Mouse (Mus musculus) spleen, postnatal 4 days (tissue): ENCODE measurements at regions not wholly inside any gene's neighbourhood (a gene's known extent, or its start where the extent isn't known, plus 50 kb on each side); places are given as distances from the start of the nearest gene placed in this dataset.

Source experiments
- DNase-seq, 2 experiments: peaks; one replicate each; pipeline ENCODE4 v3.0.0; 2022; ENCODE audit warnings: low spot score in 2 of 2

GRCm38 (mm10) chr13:46123446-46123845, 150.1 kb upstream of the Stmnd1 start:
- DNase-seq = no peak

- no peak for DNase-seq
Measured at GRCm38 (mm10) chr13:46116576-46116975, 151.8 kb upstream of the Atxn1 start.

GRCm38 (mm10) chr13:46104971-46105370, 140.2 kb upstream of the Atxn1 start:
- DNase-seq = no peak

- DNase-seq = no peak
Measured at GRCm38 (mm10) chr13:46098621-46099020, 133.8 kb upstream of the Atxn1 start.

GRCm38 (mm10) chr13:46098131-46098530, 133.3 kb upstream of the Atxn1 start:
- no peak for DNase-seq

GRCm38 (mm10) chr13:46096968-46097367, 132.2 kb upstream of the Atxn1 start:
- no peak for DNase-seq

- DNase-seq = no peak
Measured at GRCm38 (mm10) chr13:46096416-46096815, 131.6 kb upstream of the Atxn1 start.

GRCm38 (mm10) chr13:46092787-46093186, 128.0 kb upstream of the Atxn1 start:
- DNase-seq = no peak

GRCm38 (mm10) chr13:46091109-46091508, 126.3 kb upstream of the Atxn1 start:
- no peak for DNase-seq

- DNase-seq = no peak
Measured at GRCm38 (mm10) chr13:46088237-46088636, 123.4 kb upstream of the Atxn1 start.

GRCm38 (mm10) chr13:46087663-46088062, 122.9 kb upstream of the Atxn1 start:
- DNase-seq = peak in 1 of 2 experiments; percentile 17

- DNase-seq = no peak
Measured at GRCm38 (mm10) chr13:46076879-46077278, 112.1 kb upstream of the Atxn1 start.

GRCm38 (mm10) chr13:46071670-46072069, 106.9 kb upstream of the Atxn1 start:
- no peak for DNase-seq

GRCm38 (mm10) chr13:46069571-46069970, 104.8 kb upstream of the Atxn1 start:
- DNase-seq = no peak

- DNase-seq = no peak
Measured at GRCm38 (mm10) chr13:46062758-46063157, 98.0 kb upstream of the Atxn1 start.

- no peak for DNase-seq
Measured at GRCm38 (mm10) chr13:46059870-46060269, 95.1 kb upstream of the Atxn1 start.

- DNase-seq = no peak
Measured at GRCm38 (mm10) chr13:46058862-46059261, 94.1 kb upstream of the Atxn1 start.

GRCm38 (mm10) chr13:46058341-46058740, 93.5 kb upstream of the Atxn1 start:
- DNase-seq = peak in 1 of 2 experiments; percentile 5

- no peak for DNase-seq
Measured at GRCm38 (mm10) chr13:46055410-46055809, 90.6 kb upstream of the Atxn1 start.

- DNase-seq = no peak
Measured at GRCm38 (mm10) chr13:46043568-46043967, 78.8 kb upstream of the Atxn1 start.

GRCm38 (mm10) chr13:46043016-46043415, 78.2 kb upstream of the Atxn1 start:
- peak in 1 of 2 experiments; percentile 17 for DNase-seq

GRCm38 (mm10) chr13:46042224-46042623, 77.4 kb upstream of the Atxn1 start:
- no peak for DNase-seq

- no peak for DNase-seq
Measured at GRCm38 (mm10) chr13:46041475-46041874, 76.7 kb upstream of the Atxn1 start.

GRCm38 (mm10) chr13:46040062-46040461, 75.3 kb upstream of the Atxn1 start:
- no peak for DNase-seq
